Mouse (Mus musculus): ENCODE results near the gene Smad6.

GRCm38 (mm10) chr9:64069131-64069530, 47.3 kb upstream of the Smad6 start:
- no peak for TF ChIP-seq CTCF (IDR thresholded peaks at IDR 0.05)
- TF ChIP-seq EP300 (IDR thresholded peaks at IDR 0.05) = peak; percentile 66

All from lung, postnatal 0 days (tissue).